Comparison of ENCODE assay signal across 26 mouse cellular contexts in the genomic region with DNA sequence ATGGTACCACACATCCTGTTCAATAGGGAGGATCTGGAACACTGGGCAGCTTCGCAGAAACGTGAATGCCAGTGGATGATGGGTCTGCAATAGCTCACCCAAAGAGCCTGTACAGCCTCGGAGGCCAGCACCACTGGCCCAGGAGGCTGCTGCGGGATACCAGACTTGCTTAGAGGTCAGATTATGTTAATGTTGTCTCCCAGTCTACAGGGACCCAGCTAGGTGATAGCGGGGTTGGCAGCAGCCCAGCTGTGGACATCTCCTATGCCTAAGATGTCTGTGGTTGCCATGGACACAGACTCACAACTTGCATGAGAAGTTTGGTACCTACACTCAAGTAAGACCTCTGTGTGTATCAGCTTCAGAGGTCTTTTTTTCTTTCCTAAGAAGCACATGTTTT. TPM values are rescaled to one million over a fixed set of nuclear protein-coding genes. Genes with fewer than 3 reads are reported as not detected.
DNase-seq lines count a peak whose midpoint lies in the region; ATAC-seq and TF ChIP-seq lines count a peak whose summit lies in the region.
"Had no signal": no experiment of that assay in that cellular context is flagged by ENCODE, and none has a peak within 500 bp of the region (broad histone marks: within the 10 kb centered on the region; RNA-seq: fewer than 3 reads in every experiment).

No protein-coding gene starts in this region.

- H3K27me3 ChIP-seq in embryonic facial prominence, embryonic 10.5 days (replicated peaks; ENCODE audit: low read depth, poor library complexity, severe bottlenecking) = no peaks in the 10 kb centered on the region
- no peaks in the 10 kb centered on the region for H3K27me3 ChIP-seq in limb, embryonic 10.5 days (ENCODE audit: low read depth, poor library complexity, severe bottlenecking)
- no peaks in the 10 kb centered on the region for H3K27me3 ChIP-seq in liver, embryonic 11.5 days (replicated peaks; ENCODE audit: control insufficient read depth, insufficient read depth, low read length)
- H3K27me3 ChIP-seq: embryonic facial prominence, embryonic 13.5 days; heart, embryonic 12.5 days; hindbrain, embryonic 15.5 days; intestine, embryonic 15.5 days; liver, embryonic 12.5 days; neural tube, embryonic 12.5 days had no signal

- no peak overlapping the region for H3K9ac ChIP-seq in liver, embryonic 11.5 days (ENCODE audit: low read depth, low read length)
- H3K9ac ChIP-seq: embryonic facial prominence, embryonic 13.5 days; heart, embryonic 12.5 days; hindbrain, embryonic 15.5 days; intestine, embryonic 15.5 days; liver, embryonic 12.5 days; neural tube, embryonic 12.5 days had no signal

- WGBS in embryonic facial prominence, embryonic 10.5 days = 85% methylated on average over 5 of the region's 5 CpGs
- 86% methylated on average over 5 of the region's 5 CpGs for WGBS in limb, embryonic 10.5 days
- WGBS in liver, embryonic 11.5 days = 81% methylated on average over 5 of the region's 5 CpGs

- no peak overlapping the region for H3K4me3 ChIP-seq in layer of hippocampus, adult 2 months
- no peak overlapping the region for H3K4me3 ChIP-seq in embryonic facial prominence, embryonic 10.5 days
- no peak overlapping the region for H3K4me3 ChIP-seq in limb, embryonic 10.5 days
- H3K4me3 ChIP-seq in liver, embryonic 11.5 days (ENCODE audit: low read depth, low read length) = no peak overlapping the region
- H3K4me3 ChIP-seq: embryonic facial prominence, embryonic 13.5 days; heart, embryonic 12.5 days; hindbrain, embryonic 15.5 days; intestine, embryonic 15.5 days; liver, embryonic 12.5 days; neural tube, embryonic 12.5 days had no signal

- no peaks in the 10 kb centered on the region for H3K9me3 ChIP-seq in embryonic facial prominence, embryonic 10.5 days
- H3K9me3 ChIP-seq in limb, embryonic 10.5 days (replicated peaks) = no peaks in the 10 kb centered on the region
- no peaks in the 10 kb centered on the region for H3K9me3 ChIP-seq in liver, embryonic 11.5 days (ENCODE audit: control insufficient read depth, low read length)
- H3K9me3 ChIP-seq: embryonic facial prominence, embryonic 13.5 days; heart, embryonic 12.5 days; hindbrain, embryonic 15.5 days; intestine, embryonic 15.5 days; liver, embryonic 12.5 days; neural tube, embryonic 12.5 days had no signal

- H3K36me3 ChIP-seq in embryonic facial prominence, embryonic 10.5 days (replicated peaks) = peaks cover 27% of the 10 kb centered on the region
- peaks cover 12% of the 10 kb centered on the region; the same call in 1 of the 2 replicates for H3K36me3 ChIP-seq in limb, embryonic 10.5 days
- H3K36me3 ChIP-seq in liver, embryonic 11.5 days (ENCODE audit: control insufficient read depth, insufficient read depth, low read length) = no peaks in the 10 kb centered on the region
- H3K36me3 ChIP-seq: hindbrain, embryonic 15.5 days; intestine, embryonic 15.5 days; liver, embryonic 12.5 days; neural tube, embryonic 12.5 days had no signal

- no peak overlapping the region for H3K4me2 ChIP-seq in liver, embryonic 11.5 days
- H3K4me2 ChIP-seq: embryonic facial prominence, embryonic 13.5 days; heart, embryonic 12.5 days; hindbrain, embryonic 15.5 days; intestine, embryonic 15.5 days; liver, embryonic 12.5 days; neural tube, embryonic 12.5 days had no signal

- H3K27ac ChIP-seq in layer of hippocampus, adult 2 months = peak overlapping the region; percentile 71
- H3K27ac ChIP-seq in embryonic facial prominence, embryonic 10.5 days (replicated peaks) = 0 out of 2 replicates have a peak overlapping the region, but pooled peaks have one; percentile 5
- no peak overlapping the region for H3K27ac ChIP-seq in limb, embryonic 10.5 days
- no peak overlapping the region for H3K27ac ChIP-seq in liver, embryonic 11.5 days (ENCODE audit: low read depth, low read length)
- H3K27ac ChIP-seq: embryonic facial prominence, embryonic 13.5 days; hindbrain, embryonic 15.5 days; intestine, embryonic 15.5 days; liver, embryonic 12.5 days; neural tube, embryonic 12.5 days had no signal

- intact Hi-C loops in heart, postnatal 36 days (cut with DNase I) = no loop called here

- ATAC-seq in liver, embryonic 11.5 days (replicated peaks; ENCODE audit: low FRiP score) = no peak
- ATAC-seq: activated CD4-positive, CD25-positive, alpha-beta regulatory T cell, adult 4 months; forebrain, embryonic 16.5 days; intestine, embryonic 15.5 days; liver, embryonic 12.5 days had no signal

- peaks cover 76% of the 10 kb centered on the region for H3K4me1 ChIP-seq in embryonic facial prominence, embryonic 10.5 days
- peaks cover 74% of the 10 kb centered on the region for H3K4me1 ChIP-seq in limb, embryonic 10.5 days
- H3K4me1 ChIP-seq in liver, embryonic 11.5 days (replicated peaks; ENCODE audit: control insufficient read depth, insufficient read depth, low read length) = peaks cover 31% of the 10 kb centered on the region

- DNase-seq in heart, adult 11 months = peak; percentile 88
- no peak for DNase-seq in heart, postnatal 36 days
- no peak for DNase-seq in layer of hippocampus, adult 2 months (ENCODE audit: low spot score in 2 of 2)
- no peak for DNase-seq in layer of hippocampus, adult 18-20 months (ENCODE audit: low spot score in 2 of 2)
- DNase-seq in embryonic facial prominence, embryonic 10.5 days (ENCODE audit: low spot score) = no peak
- DNase-seq in limb, embryonic 10.5 days (ENCODE audit: low spot score) = peak; percentile 23
- no peak for DNase-seq in liver, embryonic 11.5 days (ENCODE audit: low spot score)
- DNase-seq: adrenal gland, postnatal 25 days; cerebellum, postnatal 14 days; heart, postnatal 4 days; kidney, adult 9 months; kidney, postnatal 36 days; lung, adult 18-20 months; lung, postnatal 10 days; midbrain, embryonic 14.5 days; right cerebral cortex, postnatal 14 days; thymus, adult 2 months; thymus, postnatal 4 days had no signal

- TF ChIP-seq CTCF in layer of hippocampus, adult 2 months (conservative IDR thresholded peaks at IDR 0.05) = no peak

RNA-seq across cellular contexts. Expression of gene Mbnl2, which starts 9.0 kb away (rescaled TPM):
- 100 to 1,000 TPM; 248 to 254 TPM for total RNA-seq in heart, postnatal 36 days (2021)
- 100 to 1,000 TPM; 244 to 250 TPM for total RNA-seq in layer of hippocampus, adult 2 months (2021)
- total RNA-seq in layer of hippocampus, adult 18-20 months (2021) = 100 to 1,000 TPM; 246 to 260 TPM
- 42.8 and 54.1 TPM in 2 replicates for polyA plus RNA-seq in embryonic facial prominence, embryonic 10.5 days (2016; fragmentation: Nextera tagmentation; extraction: Ambion mirVana)
- 33.8 and 45.5 TPM in 2 replicates for polyA plus RNA-seq in limb, embryonic 10.5 days (2016; fragmentation: Nextera tagmentation; extraction: Ambion mirVana)
- 38.2 and 40.0 TPM in 2 replicates for polyA plus RNA-seq in liver, embryonic 11.5 days (2014; fragmentation: Nextera tagmentation; extraction: Ambion mirVana)

Comparison
In these comparisons a context has a peak if more than half of its experiments do, and no peak if none do; other contexts are left out.
1. DNase-seq: peak in heart, adult 11 months (single experiment) and limb, embryonic 10.5 days (single experiment); none in heart, postnatal 36 days (0 of 2), layer of hippocampus, adult 2 months (0 of 2), layer of hippocampus, adult 18-20 months (0 of 2), embryonic facial prominence, embryonic 10.5 days (single experiment) and liver, embryonic 11.5 days (single experiment).
2. H3K27ac ChIP-seq: peak in layer of hippocampus, adult 2 months (single experiment) and embryonic facial prominence, embryonic 10.5 days (single experiment); none in limb, embryonic 10.5 days (single experiment) and liver, embryonic 11.5 days (single experiment).